ENCODE assay signal across 8 mouse cellular contexts in genomic region chr15:25414747-25415119, GRCm38 (mm10). TPM values are rescaled to one million over a fixed set of nuclear protein-coding genes. Genes with fewer than 3 reads are reported as not detected.
DNase-seq lines count a peak whose midpoint lies in the region; ATAC-seq and TF ChIP-seq lines count a peak whose summit lies in the region.

No protein-coding gene starts in this region.

- peak overlapping the region; percentile 77 for H3K27ac ChIP-seq in cortical plate, adult 2 months (ENCODE audit: insufficient read depth, low read length)
- H3K27ac ChIP-seq in intestine, embryonic 14.5 days (ENCODE audit: low read depth), result peak overlapping the region; percentile 92

- peak; percentile 72 for DNase-seq in gastrocnemius, postnatal 25 days
- peak; percentile 93 for DNase-seq in intestine, embryonic 14.5 days (ENCODE audit: low spot score)
- DNase-seq in left cerebral cortex, postnatal 14 days (ENCODE audit: low spot score in 2 of 2), result peak; percentile 95
- DNase-seq in right cerebral cortex, postnatal 25 days, result peak; percentile 90
- peak; percentile 83 to 87 for DNase-seq in urinary bladder, postnatal 36 days (ENCODE audit: low spot score in 2 of 2)

- TF ChIP-seq CTCF in cortical plate, adult 2 months (IDR thresholded peaks at IDR 0.05; ENCODE audit: extremely low read depth, insufficient read depth, low read length), result peak; percentile 84

- intact Hi-C loops in left cerebral cortex, postnatal 14 days (cut with DNase I), result loop anchor here (2.0 to 10.0 kb wide), 7 partner anchors 132 to 818 kb away; no protein-coding TSS in a partner anchor

- TF ChIP-seq POLR2A in cortical plate, adult 2 months (IDR thresholded peaks at IDR 0.05; ENCODE audit: extremely low read depth, insufficient read depth, low read length), result 0 out of 2 replicates have a peak, but pooled peaks have one; percentile 1

- H3K4me1 ChIP-seq in cortical plate, adult 2 months (ENCODE audit: control insufficient read depth, insufficient read depth, low read length), result no peaks in the 10 kb centered on the region; the same call in 1 of the 2 replicates
- H3K4me1 ChIP-seq in intestine, embryonic 14.5 days (replicated peaks; ENCODE audit: control insufficient read depth, insufficient read depth, low read length), result 0 out of 2 replicates have a peak, but pooled peaks cover 6% of the 10 kb centered on the region

- WGBS in intestine, embryonic 14.5 days, result 1% methylated on average over 14 of the region's 14 CpGs

- H3K4me2 ChIP-seq in intestine, embryonic 14.5 days (ENCODE audit: low read length), result peak overlapping the region; percentile 90

- no peaks in the 10 kb centered on the region for H3K9me3 ChIP-seq in intestine, embryonic 14.5 days (ENCODE audit: control insufficient read depth, low read length)

- H3K4me3 ChIP-seq in cortical plate, adult 2 months (ENCODE audit: insufficient read depth, low read length), result peak overlapping the region; percentile 77
- H3K4me3 ChIP-seq in intestine, embryonic 14.5 days (ENCODE audit: low read depth, low read length), result peak overlapping the region; percentile 86

- H3K9ac ChIP-seq in intestine, embryonic 14.5 days (ENCODE audit: low read length), result peak overlapping the region; percentile 89

- H3K36me3 ChIP-seq in intestine, embryonic 14.5 days (ENCODE audit: control insufficient read depth, insufficient read depth, low read length), result no peaks in the 10 kb centered on the region

- peak; percentile 73 for ATAC-seq in activated CD4-positive, CD25-positive, alpha-beta regulatory T cell, adult 4 months
- peak; percentile 14; the same call in 1 of the 2 replicates for ATAC-seq in intestine, embryonic 14.5 days (replicated peaks; ENCODE audit: low FRiP score, low TSS enrichment, low read depth)
- peak; percentile 81 for ATAC-seq in megakaryocyte-erythroid progenitor cell, adult 5-6 weeks (replicated peaks; ENCODE audit: low FRiP score, low TSS enrichment, poor library complexity, severe bottlenecking)

- no peaks in the 10 kb centered on the region for H3K27me3 ChIP-seq in intestine, embryonic 14.5 days (replicated peaks; ENCODE audit: control insufficient read depth, insufficient read depth, low read length)

RNA-seq across cellular contexts. Expression of gene Basp1, which starts 1.2 kb away (rescaled TPM):
- not detected for polyA plus RNA-seq in activated CD4-positive, CD25-positive, alpha-beta regulatory T cell, adult 4 months (2017; shearing (Covaris generic))
- 424 and 485 TPM in 2 replicates for polyA plus RNA-seq in cortical plate, adult 2 months (2012; rRNA removed)
- 1 to 10 TPM; 3.7 to 3.9 TPM for total RNA-seq in gastrocnemius, postnatal 25 days (2021)
- 21.1 and 21.7 TPM in 2 replicates for polyA plus RNA-seq in intestine, embryonic 14.5 days (2014; fragmentation: Nextera tagmentation; extraction: Ambion mirVana)
- total RNA-seq in left cerebral cortex, postnatal 14 days (2021), result 1,000 to 10,000 TPM in 1 of 2 experiments, 100 to 1,000 TPM in 1; 945 to 1,112 TPM
- 0.40 and 0.52 TPM in 2 replicates for total RNA-seq in megakaryocyte-erythroid progenitor cell, adult 5-6 weeks (2014; fragmentation: Nextera tagmentation)
- 2.0 and 4.8 TPM in 2 replicates for total RNA-seq in megakaryocyte-erythroid progenitor cell, adult 5-6 weeks (2017)

Comparison
In these comparisons a context has a peak if more than half of its experiments do, and no peak if none do; other contexts are left out.
1. Peak in every context shown above with its lines: DNase-seq, ATAC-seq, H3K4me3 ChIP-seq and H3K27ac ChIP-seq.
2. ATAC-seq: peak in every context shown above with its lines; median percentile 81 in megakaryocyte-erythroid progenitor cell, adult 5-6 weeks; 73 in activated CD4-positive, CD25-positive, alpha-beta regulatory T cell, adult 4 months; 14 in intestine, embryonic 14.5 days.
3. RNA of gene Basp1, which starts 1.2 kb away (total RNA-seq): 945 to 1,112 TPM in left cerebral cortex, postnatal 14 days; 3.7 to 3.9 TPM in gastrocnemius, postnatal 25 days and 0.40 to 4.8 TPM in megakaryocyte-erythroid progenitor cell, adult 5-6 weeks; every median in the first group is over 100 times any median in the second.